Mouse (Mus musculus): ENCODE data around the gene Sun5. TPM values are rescaled to one million over a fixed set of nuclear protein-coding genes. Genes with fewer than 3 reads are reported as not detected.
"Not testable (repeated sequence)": the region's sequence is repeated elsewhere in the genome, so short reads cannot be mapped to it uniquely, and the experiment has no call there.

Gene Sun5
- polyA plus RNA-seq, 1 experiment from 2014 or later, result not detected

DNA sequence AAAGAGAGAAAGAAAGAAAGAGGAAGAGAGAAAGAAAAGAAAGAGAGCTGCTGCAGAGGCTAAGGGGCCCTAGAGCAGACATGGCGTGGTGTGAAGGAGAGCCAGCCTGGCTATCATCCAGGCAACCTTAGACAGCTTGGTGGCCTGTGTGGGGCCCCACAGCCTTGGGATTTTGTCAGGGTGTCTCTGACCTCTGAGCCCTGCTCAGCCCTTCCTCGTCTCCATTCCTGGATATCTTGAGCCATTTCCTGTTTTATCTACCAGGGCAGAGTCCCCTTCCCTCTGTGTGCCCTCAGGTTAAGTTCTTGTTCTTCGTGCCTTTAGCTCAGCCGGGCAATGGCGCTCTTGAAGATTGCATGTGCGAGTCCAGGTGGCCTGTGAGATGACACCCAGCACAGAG lies 62.0 kb downstream of the Sun5 start:
- no peaks in the 10 kb centered on the region for H3K9me3 ChIP-seq (replicated peaks)
- H3K36me3 ChIP-seq, result no peaks in the 10 kb centered on the region
- 52% methylated on average over 6 of the region's 6 CpGs for WGBS
- no peak overlapping the region for H3K27ac ChIP-seq
- no peaks in the 10 kb centered on the region for H3K27me3 ChIP-seq
- no peak overlapping the region for H3K9ac ChIP-seq
- H3K4me2 ChIP-seq, result no peak overlapping the region
- H3K4me1 ChIP-seq (replicated peaks), result peaks cover 10% of the 10 kb centered on the region
- ATAC-seq (replicated peaks; ENCODE audit: insufficient number of reproducible peaks, insufficient read depth, low FRiP score, low read depth), result no peak
- H3K4me3 ChIP-seq, result no peak overlapping the region

DNA sequence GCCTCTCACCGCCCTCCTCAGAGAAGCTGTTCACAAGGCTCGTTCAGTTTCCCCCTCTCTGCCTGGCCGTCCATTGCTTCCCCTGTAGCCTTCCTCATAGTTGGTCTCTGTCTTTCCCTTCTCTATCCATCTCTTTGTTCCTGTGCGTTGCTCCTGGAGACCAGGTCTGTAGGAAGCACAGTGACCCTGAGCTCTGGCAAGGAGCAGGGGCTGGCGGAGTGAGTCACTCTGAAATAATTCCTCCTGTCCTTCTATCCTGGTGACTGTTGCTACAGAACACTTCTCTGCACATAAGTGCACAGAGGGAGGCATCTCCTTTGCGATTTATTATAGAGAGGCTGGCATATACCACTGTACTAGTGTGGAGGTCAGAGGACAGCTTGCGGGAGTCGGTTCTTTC lies 62.7 kb downstream of the Sun5 start:
- no peak overlapping the region for H3K9ac ChIP-seq
- no peak overlapping the region for H3K27ac ChIP-seq
- no peaks in the 10 kb centered on the region for H3K9me3 ChIP-seq (replicated peaks)
- H3K36me3 ChIP-seq, result no peaks in the 10 kb centered on the region
- H3K27me3 ChIP-seq, result no peaks in the 10 kb centered on the region
- H3K4me2 ChIP-seq, result no peak overlapping the region
- 73% methylated on average over 8 of the region's 8 CpGs for WGBS
- no peak overlapping the region for H3K4me3 ChIP-seq
- no peak for ATAC-seq (replicated peaks; ENCODE audit: insufficient number of reproducible peaks, insufficient read depth, low FRiP score, low read depth)
- H3K4me1 ChIP-seq (replicated peaks), result peaks cover 10% of the 10 kb centered on the region

DNA sequence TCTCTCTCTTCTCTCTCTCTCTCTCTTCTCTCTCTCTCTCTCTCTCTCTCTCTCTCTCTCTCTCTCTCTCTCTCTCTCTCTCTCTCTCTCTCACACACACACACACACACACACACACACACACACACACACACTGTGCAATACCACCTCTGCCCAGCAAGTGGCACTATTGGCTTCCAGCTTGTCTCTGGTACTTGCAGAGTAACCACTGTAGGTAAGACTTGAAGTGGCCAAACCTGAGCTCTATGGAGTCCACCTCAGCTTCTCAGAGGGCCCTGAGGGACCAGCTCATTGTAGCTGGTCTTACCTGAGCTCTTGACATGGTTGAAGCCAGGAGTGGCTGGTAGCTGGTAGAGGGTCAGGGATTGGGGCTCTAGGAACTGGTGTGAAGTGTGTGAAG lies 63.4 kb downstream of the Sun5 start:
- H3K4me2 ChIP-seq; H3K27ac ChIP-seq; H3K36me3 ChIP-seq; ATAC-seq (replicated peaks; ENCODE audit: insufficient number of reproducible peaks, insufficient read depth, low FRiP score, low read depth); H3K9ac ChIP-seq; H3K4me3 ChIP-seq; H3K27me3 ChIP-seq; H3K4me1 ChIP-seq (replicated peaks); H3K9me3 ChIP-seq (replicated peaks): not testable (repeated sequence)

Other genes starting within 250 kb of the Sun5 start
- gene Commd7, start 238.3 kb downstream of the Sun5 start, polyA plus RNA-seq (2015; fragmentation: Nextera tagmentation; extraction: Ambion mirVana), result 52.4 and 57.0 TPM in 2 replicates
- 3.6 and 10.6 TPM in 2 replicates for gene Dnmt3b, start 221.6 kb downstream of the Sun5 start, polyA plus RNA-seq (2015; fragmentation: Nextera tagmentation; extraction: Ambion mirVana)
- not detected in 2 replicates for gene Dnmt3c, start 174.4 kb downstream of the Sun5 start, polyA plus RNA-seq (2015; fragmentation: Nextera tagmentation; extraction: Ambion mirVana)
- 210 and 241 TPM in 2 replicates for gene Mapre1, start 129.8 kb downstream of the Sun5 start, polyA plus RNA-seq (2015; fragmentation: Nextera tagmentation; extraction: Ambion mirVana)
- 0.16 TPM in 1 of 2 replicates, not detected in the other for gene Efcab8, start 91.2 kb downstream of the Sun5 start, polyA plus RNA-seq (2015; fragmentation: Nextera tagmentation; extraction: Ambion mirVana)
- not detected in 2 replicates for gene Bpifb2, start 4.0 kb upstream of the Sun5 start, polyA plus RNA-seq (2015; fragmentation: Nextera tagmentation; extraction: Ambion mirVana)
- gene Bpifb6, start 29.3 kb upstream of the Sun5 start, polyA plus RNA-seq (2015; fragmentation: Nextera tagmentation; extraction: Ambion mirVana), result not detected in 2 replicates
- not detected in 2 replicates for gene Bpifb3, start 47.1 kb upstream of the Sun5 start, polyA plus RNA-seq (2015; fragmentation: Nextera tagmentation; extraction: Ambion mirVana)
- gene Bpifb4, start 67.1 kb upstream of the Sun5 start, polyA plus RNA-seq (2015; fragmentation: Nextera tagmentation; extraction: Ambion mirVana), result not detected in 2 replicates
- gene Bpifa6, start 103.9 kb upstream of the Sun5 start, polyA plus RNA-seq (2015; fragmentation: Nextera tagmentation; extraction: Ambion mirVana), result not detected in 2 replicates
- gene Bpifa2, start 137.2 kb upstream of the Sun5 start, polyA plus RNA-seq (2015; fragmentation: Nextera tagmentation; extraction: Ambion mirVana), result not detected in 2 replicates

All from heart, embryonic 15.5 days (tissue).